ENCODE assay signal across 8 mouse cellular contexts in the genomic region with DNA sequence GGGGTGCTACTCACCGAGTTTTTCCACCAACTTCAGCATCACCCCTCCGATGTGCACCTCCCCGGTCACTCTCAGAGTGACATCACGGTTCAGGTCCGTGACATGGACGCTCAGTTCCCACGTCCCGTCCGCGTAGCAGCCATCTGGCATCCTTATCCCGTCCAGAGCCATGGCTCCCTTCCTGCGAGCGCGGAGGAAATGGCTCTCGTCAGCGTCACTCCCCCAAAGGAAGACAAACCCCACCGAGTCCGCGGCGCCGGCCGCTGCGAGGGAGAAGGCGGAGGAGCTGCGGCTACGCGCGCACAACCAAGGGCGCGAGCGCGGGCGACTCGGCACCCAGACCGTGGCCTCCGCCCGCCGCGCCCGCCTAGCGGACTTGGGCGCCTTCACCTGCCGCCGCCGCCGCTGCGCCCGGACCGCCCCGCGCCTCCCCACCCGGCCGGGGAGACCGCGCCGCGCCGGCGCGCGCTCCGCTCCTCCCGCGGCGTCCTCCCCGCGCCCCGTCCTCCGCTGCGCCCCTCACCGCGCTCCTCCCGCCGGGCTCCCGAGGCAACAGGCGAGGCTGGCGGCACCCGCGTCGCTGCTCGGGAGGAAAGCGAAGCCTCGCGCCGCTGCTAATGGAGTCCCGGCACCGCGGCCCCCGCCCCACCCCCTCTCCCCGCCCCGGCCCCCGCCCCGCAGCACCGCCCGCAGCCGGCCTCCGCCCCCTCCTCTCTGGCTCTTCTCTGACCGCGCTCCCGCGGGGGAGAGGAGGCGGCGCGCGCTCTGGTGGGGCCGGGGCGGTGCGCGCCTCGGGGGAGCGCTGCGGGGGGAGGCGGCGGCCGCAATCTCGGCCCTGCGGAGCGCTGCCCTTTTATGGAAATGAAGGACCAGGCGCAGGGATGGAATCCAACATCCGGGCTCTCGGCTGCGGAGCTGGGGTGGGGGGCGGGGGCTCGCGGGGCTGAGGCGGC. TPM values are rescaled to one million over a fixed set of nuclear protein-coding genes. Genes with fewer than 3 reads are reported as not detected.
A peak's percentile ranks its signal among the peaks of the same experiment; 100 is the strongest.
DNase-seq lines count a peak whose midpoint lies in the region; ATAC-seq lines count a peak whose summit lies in the region.

A gene (minus strand): TSS at position 708 of the 953 bp plus-strand sequence.

- ATAC-seq in hindbrain, embryonic 13.5 days (ENCODE audit: low FRiP score): peak; percentile 87
- no peak for ATAC-seq in CD4-positive, CD25-positive, alpha-beta regulatory T cell, adult 4 months

- no peaks in the 10 kb centered on the region for H3K36me3 ChIP-seq in hindbrain, embryonic 13.5 days

- no peaks in the 10 kb centered on the region for H3K27me3 ChIP-seq in hindbrain, embryonic 13.5 days

- peak within 1 kb of the TSS; percentile 75 for H3K4me2 ChIP-seq in hindbrain, embryonic 13.5 days

- peaks cover 33% of the 10 kb centered on the region for H3K4me1 ChIP-seq in hindbrain, embryonic 13.5 days (replicated peaks)

- peak within 1 kb of the TSS; percentile 93 for H3K27ac ChIP-seq in hindbrain, embryonic 13.5 days

- no peaks in the 10 kb centered on the region for H3K9me3 ChIP-seq in hindbrain, embryonic 13.5 days

- H3K9ac ChIP-seq in hindbrain, embryonic 13.5 days: peak within 1 kb of the TSS; percentile 87

- peak; percentile 92 to 95 for DNase-seq in adrenal gland, adult (ENCODE audit: inconsistent age in 2 of 2, low spot score in 1 of 2)
- peak; percentile 77 to 78 for DNase-seq in cerebellum, postnatal 36 days
- DNase-seq in gastrocnemius, adult 18-20 months (ENCODE audit: low spot score): peak; percentile 88
- peak; percentile 62 for DNase-seq in left cerebral cortex, adult 11 months (ENCODE audit: low spot score)
- DNase-seq in lung, postnatal 25 days (ENCODE audit: low spot score): peak; percentile 90
- DNase-seq in right cerebral cortex, postnatal 14 days: peak; percentile 78

- 1% methylated on average over 63 of the region's 126 CpGs for WGBS in hindbrain, embryonic 13.5 days

- peak within 1 kb of the TSS; percentile 82 for H3K4me3 ChIP-seq in hindbrain, embryonic 13.5 days

RNA-seq across cellular contexts. Expression of the gene that starts here (rescaled TPM):
- total RNA-seq in gastrocnemius, adult 18-20 months (2021): 100 to 1,000 TPM; 222 to 227 TPM
- 67.7 and 77.2 TPM in 2 replicates for polyA plus RNA-seq in hindbrain, embryonic 13.5 days (2015; fragmentation: Nextera tagmentation; extraction: Ambion mirVana)
- not detected for polyA plus RNA-seq in CD4-positive, CD25-positive, alpha-beta regulatory T cell, adult 4 months (2017; shearing (Covaris generic))

Comparison
In these comparisons a context has a peak if more than half of its experiments do, and no peak if none do; other contexts are left out.
1. RNA of the gene that starts here (polyA plus RNA-seq): 67.7 to 77.2 TPM in hindbrain, embryonic 13.5 days; not detected in CD4-positive, CD25-positive, alpha-beta regulatory T cell, adult 4 months; every median in the first group is over 10 times any median in the second.
2. Peak in every context shown above with its lines, with median percentiles within 50 percentile points of each other: DNase-seq.